Mouse (Mus musculus) adrenal gland, postnatal 14 days (tissue): ENCODE measurements at regions not wholly inside any gene's neighbourhood (a gene's known extent, or its start where the extent isn't known, plus 50 kb on each side); places are given as distances from the start of the nearest gene placed in this dataset.

ENCODE experiments used
- DNase-seq: peaks from one replicate; pipeline ENCODE4 v3.0.0; 2021; ENCODE audit warnings: mixed read lengths

DNA sequence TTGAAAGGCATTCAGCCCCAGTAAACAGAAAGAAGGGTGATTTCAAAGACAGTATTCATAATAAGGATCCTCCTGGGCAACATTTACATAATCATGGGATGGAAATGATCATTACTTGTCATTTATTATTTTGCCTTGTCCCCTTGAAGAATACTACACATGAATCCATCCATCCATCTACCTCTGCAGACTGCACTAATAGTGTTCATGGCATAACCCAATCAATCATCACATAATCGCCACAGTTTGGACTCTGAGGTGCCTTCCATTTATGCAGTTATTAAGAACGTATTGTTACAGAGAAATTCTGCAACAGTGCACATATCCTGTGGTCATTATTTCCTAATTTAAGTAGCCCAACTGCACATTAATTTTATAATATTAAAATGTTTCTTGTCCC is 1172.0 kb upstream of the Edil3 start:
- no peak for DNase-seq

DNA sequence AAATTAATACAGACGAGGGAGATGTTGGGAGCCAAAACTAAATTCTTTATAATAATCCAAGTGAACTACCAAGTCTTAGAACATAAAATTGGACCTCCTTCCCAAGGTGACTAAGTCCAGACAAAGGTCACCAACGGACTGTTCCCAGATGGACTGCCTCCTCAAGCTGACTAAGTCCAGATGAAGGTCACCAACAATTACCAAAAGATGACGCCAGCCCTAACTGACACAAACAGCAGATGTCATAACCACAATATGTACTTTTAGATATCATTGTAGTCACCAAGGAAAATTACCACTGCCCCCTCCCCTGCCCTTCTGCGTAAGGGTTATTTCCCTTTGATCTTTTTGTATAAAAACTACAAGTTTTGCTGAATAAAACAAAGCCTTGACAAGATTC is 1148.8 kb upstream of the Edil3 start:
- peak; percentile 30 for DNase-seq

DNA sequence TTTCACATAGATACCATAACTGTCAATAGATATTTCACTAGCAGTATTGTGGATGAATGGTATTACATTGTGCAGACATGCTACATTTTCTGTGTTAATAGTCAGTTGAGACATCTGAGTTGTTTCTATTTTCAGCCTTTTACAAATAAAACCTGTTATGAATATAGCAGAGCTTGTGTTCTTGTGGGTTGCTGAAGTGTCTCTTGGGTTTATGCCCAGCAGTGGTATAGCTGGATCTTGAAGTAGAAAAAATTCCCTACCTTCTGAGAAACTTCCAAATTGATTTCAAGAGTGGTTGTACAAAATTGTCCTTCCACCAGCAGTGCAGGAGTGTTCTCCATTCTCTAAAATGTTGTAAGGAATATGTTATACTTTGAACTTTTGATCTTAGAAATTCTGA is 1142.4 kb upstream of the Edil3 start:
- DNase-seq: no peak
